Mouse (Mus musculus) effector memory CD4-positive, alpha-beta T cell, adult 5 months (primary cell): ENCODE results near the gene Snx19. TPM values are rescaled to one million over a fixed set of nuclear protein-coding genes. Genes with fewer than 3 reads are reported as not detected.

Experiments
- polyA plus RNA-seq: library from polyadenylated mRNA; unstranded; fragments of 100-300 nt; shearing (Covaris generic); gene quantifications from one replicate; pipeline ENCODE4 v1.2.1, GENCODE M21; 2017

The Snx19 gene
- polyA plus RNA-seq: 15.8 TPM

GRCm38 (mm10) chr9:30426882-30427632 lies at the start of gene Snx19:
TSS of gene Snx19 (plus strand) at chr9:30427108.

